Mouse (Mus musculus): Measurements from ENCODE around the gene Dusp5.
"Not testable (repeated sequence)": the region's sequence is repeated elsewhere in the genome, so short reads cannot be mapped to it uniquely, and the experiment has no call there.

Dusp5 gene

DNA sequence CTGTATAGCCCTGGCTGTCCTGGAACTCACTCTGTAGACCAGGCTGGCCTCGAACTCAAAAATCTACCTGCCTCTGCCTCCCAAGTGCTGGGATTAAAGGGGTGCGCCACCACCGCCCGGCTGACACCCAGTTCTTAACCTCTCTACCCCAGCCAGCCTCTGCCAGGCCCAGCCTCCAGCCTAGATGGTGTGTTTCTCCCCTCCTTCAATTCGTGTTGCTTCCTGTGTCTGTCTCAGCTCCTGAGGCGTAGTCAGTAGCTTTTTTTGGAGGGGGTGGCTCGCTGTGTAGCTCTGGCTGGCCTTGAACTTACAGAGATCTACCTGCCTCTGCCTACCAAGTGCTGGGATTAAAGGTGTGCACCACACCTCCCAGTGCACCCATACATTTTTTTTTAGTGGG, 27.7 kb upstream of the Dusp5 start:
- not testable (repeated sequence) for H3K36me3 ChIP-seq (ENCODE audit: control insufficient read depth, insufficient read depth, low read length, poor library complexity, severe bottlenecking); DNase-seq (ENCODE audit: low read depth, low spot score); H3K27me3 ChIP-seq (ENCODE audit: control insufficient read depth, insufficient read depth, low read length, poor library complexity, severe bottlenecking)

DNA sequence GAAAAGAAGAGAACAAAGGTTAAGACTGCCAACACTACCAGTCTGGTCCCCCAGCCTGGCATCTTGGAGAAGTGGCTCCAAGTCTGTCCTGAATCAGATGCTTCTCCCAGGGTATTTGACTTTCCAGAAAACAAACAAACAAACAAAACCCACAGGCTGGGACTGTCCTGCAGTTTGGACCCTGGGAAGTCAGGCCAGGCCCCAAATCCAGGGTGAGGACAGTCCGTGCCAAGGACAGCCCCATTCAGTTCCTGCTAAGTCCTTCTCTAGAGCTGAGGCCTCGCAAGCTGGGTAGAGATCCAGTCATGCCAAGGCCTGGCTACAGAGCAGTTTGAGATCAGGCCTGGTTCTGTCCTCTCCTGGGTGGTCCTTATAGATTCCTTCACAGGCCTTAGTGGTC, 27.1 kb upstream of the Dusp5 start:
- DNase-seq (ENCODE audit: low read depth, low spot score), result no peak
- no peaks in the 10 kb centered on the region for H3K36me3 ChIP-seq (ENCODE audit: control insufficient read depth, insufficient read depth, low read length, poor library complexity, severe bottlenecking)
- H3K27me3 ChIP-seq (ENCODE audit: control insufficient read depth, insufficient read depth, low read length, poor library complexity, severe bottlenecking), result no peaks in the 10 kb centered on the region

DNA sequence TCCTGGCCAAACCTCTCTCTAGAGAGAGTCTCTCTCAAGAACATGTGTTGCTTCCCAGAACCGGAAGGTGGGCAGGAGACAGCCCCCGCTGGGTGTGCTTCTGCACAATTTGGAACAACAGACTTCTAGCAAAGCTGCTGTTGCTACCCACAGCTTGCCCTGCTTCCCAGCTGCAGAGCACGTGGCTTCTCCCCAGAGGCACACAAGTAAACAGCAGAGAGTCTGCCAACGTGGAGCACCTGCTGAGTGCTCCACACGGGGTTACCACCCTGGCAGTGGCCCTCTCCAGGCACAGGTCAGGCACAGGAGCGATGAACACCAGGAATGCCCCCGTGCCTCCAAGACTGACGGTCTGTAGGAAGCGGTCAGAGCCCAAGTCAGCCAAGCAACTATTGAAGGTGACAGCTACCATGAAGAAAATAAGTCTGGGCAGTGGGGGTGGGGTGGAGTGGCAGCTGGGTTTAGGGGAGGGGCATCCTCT, 26.0 kb upstream of the Dusp5 start:
- DNase-seq (ENCODE audit: low read depth, low spot score), result peak; percentile 53
- Histone ChIP-seq H3K36me3 (ENCODE audit: control insufficient read depth, insufficient read depth, low read length, poor library complexity, severe bottlenecking) (no peaks in the 10 kb centered on the region), H3K27me3 (ENCODE audit: control insufficient read depth, insufficient read depth, low read length, poor library complexity, severe bottlenecking) (no peaks in the 10 kb centered on the region)

DNA sequence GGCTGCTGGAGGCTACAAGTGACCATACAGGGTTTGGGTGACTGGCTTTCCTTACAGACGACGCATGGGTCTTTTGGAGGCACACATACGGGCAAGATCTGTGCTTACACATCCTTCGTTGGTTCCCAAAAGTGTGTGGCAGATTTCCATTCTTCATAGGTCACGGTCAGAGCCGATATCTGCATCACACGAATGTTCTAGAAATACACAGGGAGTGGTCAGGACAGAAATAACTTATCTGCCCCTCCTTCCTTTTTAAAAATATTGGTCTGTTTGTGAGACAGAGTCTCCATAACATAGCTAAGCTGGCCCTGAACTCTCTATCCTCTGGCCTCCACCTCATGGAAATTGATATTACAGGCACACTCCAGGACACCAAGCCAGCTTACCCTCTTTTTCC, 24.7 kb upstream of the Dusp5 start:
- Histone ChIP-seq H3K27me3 (ENCODE audit: control insufficient read depth, insufficient read depth, low read length, poor library complexity, severe bottlenecking) (no peaks in the 10 kb centered on the region), H3K36me3 (ENCODE audit: control insufficient read depth, insufficient read depth, low read length, poor library complexity, severe bottlenecking) (no peaks in the 10 kb centered on the region)
- no peak for DNase-seq (ENCODE audit: low read depth, low spot score)

DNA sequence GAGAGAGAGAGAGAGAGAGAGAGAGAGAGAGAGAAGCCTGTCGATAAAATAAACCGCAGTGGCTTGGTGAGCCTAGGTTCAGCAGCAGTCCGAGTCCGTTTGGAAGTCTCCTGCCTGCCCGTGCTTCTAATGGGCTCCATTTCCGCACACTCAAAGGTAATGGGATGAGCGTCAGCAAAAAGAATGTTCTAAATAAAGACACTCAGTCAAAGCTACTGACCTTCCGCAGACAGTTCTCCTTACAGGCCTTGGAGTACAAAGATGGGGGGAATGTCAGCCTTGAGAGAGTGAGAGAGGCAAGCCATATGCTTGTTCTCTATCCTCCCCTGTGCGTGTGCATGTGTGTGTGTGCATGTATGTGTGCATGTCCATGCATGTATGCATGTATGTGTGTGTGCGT, 23.2 kb upstream of the Dusp5 start:
- H3K27me3 ChIP-seq (ENCODE audit: control insufficient read depth, insufficient read depth, low read length, poor library complexity, severe bottlenecking), result no peaks in the 10 kb centered on the region
- DNase-seq (ENCODE audit: low read depth, low spot score), result no peak
- no peaks in the 10 kb centered on the region for H3K36me3 ChIP-seq (ENCODE audit: control insufficient read depth, insufficient read depth, low read length, poor library complexity, severe bottlenecking)

DNA sequence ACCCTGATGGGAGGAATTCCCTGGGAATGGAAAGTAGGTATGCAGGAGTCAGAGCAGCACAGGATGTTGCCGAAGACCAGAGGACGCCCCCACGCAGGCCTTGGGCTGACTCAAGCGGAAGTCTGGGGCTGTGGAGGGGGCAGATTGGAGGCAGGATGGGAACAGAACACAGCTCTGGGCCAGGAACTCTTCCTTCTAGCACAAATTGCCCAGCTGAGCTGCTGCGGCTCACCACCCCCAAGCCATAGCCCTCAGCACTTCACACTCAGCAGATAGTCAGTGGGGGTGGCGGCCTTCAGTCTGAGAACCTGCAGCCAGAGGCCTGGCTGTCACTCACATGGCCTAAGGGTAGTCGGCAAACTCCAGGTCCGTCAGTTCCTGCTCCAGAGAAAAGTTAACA, 21.4 kb upstream of the Dusp5 start:
- no peak for DNase-seq (ENCODE audit: low read depth, low spot score)
- no peaks in the 10 kb centered on the region for H3K27me3 ChIP-seq (ENCODE audit: control insufficient read depth, insufficient read depth, low read length, poor library complexity, severe bottlenecking)
- no peaks in the 10 kb centered on the region for H3K36me3 ChIP-seq (ENCODE audit: control insufficient read depth, insufficient read depth, low read length, poor library complexity, severe bottlenecking)

DNA sequence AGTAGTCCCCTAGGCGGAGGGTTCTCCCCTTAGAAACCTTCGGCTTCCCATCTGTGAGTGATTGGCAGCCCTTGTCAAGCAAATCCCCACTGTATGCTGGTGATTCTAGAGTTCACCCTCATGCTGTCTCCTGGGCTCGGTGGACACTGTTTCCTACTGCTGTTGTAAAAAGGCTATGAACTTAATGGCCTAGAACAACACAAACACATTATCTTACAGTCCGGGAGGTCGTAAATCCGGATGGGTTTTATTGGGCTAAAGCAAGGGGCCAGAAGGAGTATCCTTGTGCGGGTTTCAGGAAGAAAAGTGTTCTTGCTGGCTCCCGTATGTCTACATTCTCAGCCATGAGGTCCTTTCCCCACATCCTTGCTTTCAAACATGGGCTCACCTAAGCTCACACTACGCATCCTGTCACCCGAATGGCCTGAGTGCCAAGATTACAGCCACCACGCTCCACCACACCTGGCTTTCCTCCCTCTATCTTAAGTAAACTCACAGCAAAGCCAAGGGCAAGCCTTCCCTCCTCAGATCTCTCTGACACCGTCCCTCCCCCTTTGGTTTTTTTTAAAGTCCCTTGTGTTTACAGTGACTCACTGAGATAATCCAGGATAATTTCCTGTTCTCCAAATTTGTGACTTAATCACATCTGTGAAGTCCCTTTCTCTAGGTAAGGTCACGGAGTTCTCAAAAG, 17.5 kb upstream of the Dusp5 start:
- DNase-seq (ENCODE audit: low read depth, low spot score), result no peak
- Histone ChIP-seq H3K27me3 (ENCODE audit: control insufficient read depth, insufficient read depth, low read length, poor library complexity, severe bottlenecking) (no peaks in the 10 kb centered on the region), H3K36me3 (ENCODE audit: control insufficient read depth, insufficient read depth, low read length, poor library complexity, severe bottlenecking) (no peaks in the 10 kb centered on the region)

DNA sequence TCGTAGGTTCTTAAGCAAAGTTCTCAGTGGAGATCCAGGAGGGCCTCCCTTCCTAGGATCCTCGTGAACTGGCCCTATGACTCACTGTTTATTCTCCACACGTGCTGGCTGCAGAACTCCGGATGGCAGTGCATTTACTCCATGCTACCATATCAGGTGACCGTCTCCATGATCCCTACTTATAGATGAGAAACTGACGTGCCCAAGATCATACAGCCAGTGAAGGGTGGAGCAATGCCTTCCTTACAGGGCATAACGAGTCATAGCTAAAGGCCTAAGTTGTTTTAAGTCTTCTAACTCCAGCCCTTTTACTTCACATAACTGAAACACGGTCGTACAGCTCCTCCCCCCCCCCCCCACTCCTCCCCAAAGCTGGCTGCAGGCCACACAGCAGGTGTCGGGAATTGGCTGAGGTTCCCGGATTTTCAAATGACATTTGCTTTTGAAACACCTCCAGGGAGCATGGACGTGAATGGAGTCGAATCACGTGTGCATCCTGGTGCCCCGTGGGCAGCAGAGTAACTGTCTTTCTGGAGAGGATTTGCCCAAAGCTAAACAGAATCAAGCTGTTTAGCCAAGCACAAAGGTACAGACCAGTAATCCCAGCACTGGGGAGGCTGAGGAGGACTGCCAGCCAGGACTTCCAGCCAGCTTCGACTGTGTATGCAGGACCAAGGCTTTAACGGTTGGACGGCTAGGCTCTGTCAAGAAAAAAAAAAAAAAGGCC, 11.4 kb upstream of the Dusp5 start:
- no peaks in the 10 kb centered on the region for H3K36me3 ChIP-seq (ENCODE audit: control insufficient read depth, insufficient read depth, low read length, poor library complexity, severe bottlenecking)
- DNase-seq (ENCODE audit: low read depth, low spot score), result no peak

DNA sequence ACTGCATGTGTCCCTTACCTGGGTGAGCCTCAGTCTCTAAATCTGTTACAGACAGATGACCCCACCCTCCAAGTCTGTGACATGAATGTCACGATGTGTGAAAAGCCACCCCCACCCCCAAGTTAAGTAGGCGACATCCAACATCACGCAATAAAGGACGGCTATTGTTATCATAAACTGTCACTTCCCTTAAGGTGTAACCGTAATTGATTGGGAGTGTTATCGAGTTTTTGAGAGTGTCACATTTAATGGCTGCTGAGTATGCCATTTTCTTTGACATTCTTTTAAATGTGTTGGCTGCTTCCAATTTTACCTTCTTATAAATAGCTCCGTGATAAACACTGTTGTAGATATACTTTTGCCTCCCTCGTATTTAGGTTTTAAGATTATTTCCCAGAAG, 9.4 kb upstream of the Dusp5 start:
- Histone ChIP-seq H3K36me3 (ENCODE audit: control insufficient read depth, insufficient read depth, low read length, poor library complexity, severe bottlenecking) (no peaks in the 10 kb centered on the region), H3K27me3 (ENCODE audit: control insufficient read depth, insufficient read depth, low read length, poor library complexity, severe bottlenecking) (no peaks in the 10 kb centered on the region)
- no peak for DNase-seq (ENCODE audit: low read depth, low spot score)

More for the DNA sequence above, 11.4 kb upstream of the Dusp5 start:
- no peaks in the 10 kb centered on the region for H3K27me3 ChIP-seq (ENCODE audit: control insufficient read depth, insufficient read depth, low read length, poor library complexity, severe bottlenecking)

DNA sequence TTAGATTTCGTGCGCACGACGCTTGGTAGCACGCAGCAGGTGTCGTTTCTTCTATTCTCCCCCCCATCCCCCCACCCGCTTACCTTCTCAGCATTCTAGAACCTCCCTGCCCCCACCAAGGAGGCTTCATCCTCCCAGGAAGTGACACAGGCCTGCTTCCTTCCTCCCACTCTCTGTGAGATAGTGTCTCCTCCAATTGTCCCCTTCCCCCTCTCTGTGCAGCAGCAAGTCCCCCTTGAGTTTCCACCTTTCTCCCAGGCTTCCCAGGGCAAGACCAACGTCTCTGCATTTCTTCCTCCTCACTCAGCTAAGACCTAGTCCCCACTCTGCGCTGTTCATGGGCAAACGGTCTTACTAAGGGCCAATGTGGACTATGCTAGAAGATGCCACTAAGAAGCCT, 8.9 kb upstream of the Dusp5 start:
- H3K36me3 ChIP-seq (ENCODE audit: control insufficient read depth, insufficient read depth, low read length, poor library complexity, severe bottlenecking), result no peaks in the 10 kb centered on the region
- H3K27me3 ChIP-seq (ENCODE audit: control insufficient read depth, insufficient read depth, low read length, poor library complexity, severe bottlenecking), result no peaks in the 10 kb centered on the region
- DNase-seq (ENCODE audit: low read depth, low spot score), result peak; percentile 41

DNA sequence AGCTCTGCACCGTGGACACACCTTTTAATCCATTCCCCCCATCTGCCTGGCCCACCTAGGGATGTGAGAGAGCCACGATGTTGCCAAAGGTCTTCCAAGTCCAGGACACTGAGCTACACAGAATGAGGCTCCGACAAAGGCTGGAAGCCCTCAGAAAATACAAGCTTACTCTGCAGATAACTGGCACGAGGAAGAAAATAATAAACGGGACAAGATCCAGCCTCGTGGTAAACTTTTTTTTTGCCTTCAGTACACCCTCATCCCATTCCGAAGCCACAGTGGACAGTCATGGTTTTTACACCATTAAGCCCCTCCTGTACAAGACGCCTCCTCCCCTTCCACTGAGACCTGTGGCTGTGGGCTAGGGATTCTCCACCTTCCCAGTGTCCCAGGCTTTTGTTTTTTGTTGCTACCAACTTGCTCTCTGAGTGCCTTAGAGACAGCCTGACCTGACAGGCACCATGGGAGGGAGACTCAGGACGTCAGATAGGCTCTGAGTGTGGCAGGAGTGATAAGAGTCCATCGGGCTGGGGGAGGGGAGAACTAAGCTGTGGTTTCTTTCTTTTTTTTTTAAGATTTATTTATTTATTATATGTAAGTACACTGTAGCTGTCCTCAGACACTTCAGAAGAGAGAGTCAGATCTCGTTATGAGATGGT, 7.6 kb upstream of the Dusp5 start:
- Histone ChIP-seq H3K27me3 (ENCODE audit: control insufficient read depth, insufficient read depth, low read length, poor library complexity, severe bottlenecking) (no peaks in the 10 kb centered on the region), H3K36me3 (ENCODE audit: control insufficient read depth, insufficient read depth, low read length, poor library complexity, severe bottlenecking) (no peaks in the 10 kb centered on the region)
- no peak for DNase-seq (ENCODE audit: low read depth, low spot score)

DNA sequence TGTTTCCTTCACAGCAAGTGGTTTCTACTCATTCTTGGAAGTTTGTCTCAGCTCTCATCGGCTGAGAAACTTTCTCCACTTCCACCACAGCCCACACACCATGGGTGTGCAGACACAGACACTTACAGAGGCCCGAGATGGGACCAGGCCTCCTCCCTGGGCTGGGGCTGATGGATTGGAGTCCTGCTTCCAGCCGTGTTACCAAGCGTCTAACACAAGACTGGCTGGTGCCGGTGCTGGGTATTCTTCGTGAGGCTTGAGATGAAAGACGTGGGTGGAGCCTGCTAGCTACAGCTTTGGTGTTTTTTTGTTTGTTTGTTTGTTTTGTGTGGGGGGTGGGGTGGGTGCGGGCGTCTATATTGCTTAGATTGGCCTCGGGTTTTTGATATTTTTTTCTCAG, 1.4 kb upstream of the Dusp5 start:
- Histone ChIP-seq H3K27me3 (ENCODE audit: control insufficient read depth, insufficient read depth, low read length, poor library complexity, severe bottlenecking) (no peaks in the 10 kb centered on the region), H3K36me3 (ENCODE audit: control insufficient read depth, insufficient read depth, low read length, poor library complexity, severe bottlenecking) (no peaks in the 10 kb centered on the region)
- no peak for DNase-seq (ENCODE audit: low read depth, low spot score)

DNA sequence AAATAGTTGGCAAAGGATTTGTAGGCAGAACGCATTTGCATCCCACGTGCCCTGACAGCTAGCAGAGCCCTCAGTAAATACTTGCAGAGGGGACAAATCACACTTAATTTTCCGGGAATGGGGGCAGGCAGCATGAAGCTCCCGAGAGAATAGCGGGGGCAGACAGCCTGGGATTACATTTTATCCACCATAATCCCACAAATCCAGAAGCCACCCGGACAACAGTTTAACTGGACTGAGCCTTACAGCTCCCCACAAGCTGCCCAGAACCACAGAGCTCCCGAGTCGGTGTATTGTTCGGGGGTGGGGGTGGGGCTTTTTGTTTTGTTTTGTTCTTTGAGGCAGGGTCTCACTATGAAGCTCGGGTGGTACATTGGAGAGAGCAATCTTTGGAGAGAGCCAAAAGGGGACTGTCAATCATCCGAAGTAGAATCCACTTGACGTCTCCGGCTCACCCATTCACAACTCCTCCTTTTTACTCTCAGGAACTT, 733 bp upstream of the Dusp5 start:
- Histone ChIP-seq H3K27me3 (ENCODE audit: control insufficient read depth, insufficient read depth, low read length, poor library complexity, severe bottlenecking) (no peaks in the 10 kb centered on the region), H3K36me3 (ENCODE audit: control insufficient read depth, insufficient read depth, low read length, poor library complexity, severe bottlenecking) (no peaks in the 10 kb centered on the region)
- DNase-seq (ENCODE audit: low read depth, low spot score), result no peak

DNA sequence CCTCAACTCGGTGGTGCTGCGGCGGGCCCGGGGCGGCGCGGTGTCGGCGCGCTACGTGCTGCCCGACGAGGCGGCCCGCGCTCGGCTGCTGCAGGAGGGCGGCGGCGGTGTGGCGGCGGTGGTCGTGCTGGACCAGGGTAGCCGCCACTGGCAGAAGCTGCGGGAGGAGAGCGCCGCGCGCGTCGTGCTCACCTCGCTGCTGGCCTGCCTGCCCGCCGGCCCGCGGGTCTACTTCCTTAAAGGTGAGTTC, 471 bp downstream of the Dusp5 start:
- Histone ChIP-seq H3K27me3 (ENCODE audit: control insufficient read depth, insufficient read depth, low read length, poor library complexity, severe bottlenecking) (no peaks in the 10 kb centered on the region), H3K36me3 (ENCODE audit: control insufficient read depth, insufficient read depth, low read length, poor library complexity, severe bottlenecking) (no peaks in the 10 kb centered on the region)
- no peak for DNase-seq (ENCODE audit: low read depth, low spot score)

All from splenic B cell, adult 2 months (primary cell).